Mouse (Mus musculus): ENCODE results near the gene Dusp16.

DNA sequence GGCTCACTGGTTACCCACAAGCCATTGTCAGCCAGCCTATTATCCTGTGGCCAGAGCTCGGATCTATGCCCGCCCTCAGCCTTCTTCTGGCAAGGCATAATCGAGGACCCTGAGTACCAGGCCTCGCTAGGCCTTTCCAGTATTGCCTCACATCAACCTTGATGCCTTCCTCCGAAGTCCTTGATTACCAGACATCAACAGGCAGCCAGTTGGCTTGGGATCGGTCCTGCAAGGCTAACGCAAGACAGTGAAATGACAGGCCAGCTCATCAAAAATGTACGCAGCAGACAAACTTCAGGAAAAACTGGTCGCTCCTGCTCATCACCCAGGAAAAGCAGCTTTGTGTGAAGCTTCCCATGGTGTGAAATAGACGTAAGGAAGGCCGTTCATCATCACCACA, 15.4 kb upstream of the Dusp16 start:
- TF ChIP-seq CTCF (IDR thresholded peaks at IDR 0.05; ENCODE audit: borderline replicate concordance, insufficient read depth, low read length) (no peak), POLR2A (IDR thresholded peaks at IDR 0.05; ENCODE audit: low read depth, low read length) (no peak)

All from embryonic fibroblast, embryonic 13.5 days (primary cell).